Mouse (Mus musculus): ENCODE results near the gene Mfsd7a.

Mfsd7a gene

DNA sequence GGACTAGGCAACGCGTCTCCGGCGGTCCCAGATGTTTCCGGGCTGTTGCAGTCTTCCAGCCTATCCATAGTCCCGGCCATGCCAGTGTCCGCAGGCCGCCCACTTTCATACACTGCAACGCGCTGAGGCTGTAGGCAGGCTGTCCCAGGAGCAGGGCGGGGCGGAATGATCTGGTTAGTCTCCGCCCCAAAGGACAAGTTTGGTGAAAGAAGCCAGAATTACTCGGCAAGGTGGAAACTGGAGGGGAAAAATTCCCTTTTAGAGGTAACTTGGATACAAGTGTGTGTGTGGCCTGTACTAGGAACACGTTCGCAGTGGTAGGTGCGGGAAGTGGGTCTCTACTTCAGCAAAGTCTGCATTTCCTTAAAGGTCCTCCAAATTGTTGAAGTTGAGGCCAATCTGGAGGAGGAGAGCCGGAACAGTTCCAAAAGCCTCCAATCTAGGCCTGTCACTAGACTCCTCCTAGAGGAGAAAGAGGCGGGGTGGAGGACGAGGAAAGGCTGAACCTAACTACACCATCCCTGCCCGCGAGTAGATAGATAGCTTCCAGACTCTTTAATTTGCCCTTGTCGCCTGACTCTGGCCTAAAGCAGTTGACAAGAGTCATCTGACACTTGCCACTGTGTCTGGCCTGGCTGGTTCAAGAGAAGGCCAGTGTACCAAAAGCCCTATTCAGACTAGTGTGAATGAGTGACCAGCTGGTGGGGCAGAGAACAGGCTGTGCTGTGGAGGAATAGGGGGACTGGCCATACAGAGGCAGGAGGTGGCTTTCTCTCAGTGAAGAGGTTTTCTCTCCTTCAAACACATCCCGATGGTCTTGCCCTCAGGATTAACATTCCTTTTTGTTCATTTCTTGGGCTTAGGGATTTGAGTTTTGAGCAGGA lies at the start of gene Mfsd7a:
Gene Mfsd7a (minus strand): TSS at position 107 of the 884 bp plus-strand sequence.
- WGBS, result 26% methylated on average over 24 of the region's 24 CpGs

DNA sequence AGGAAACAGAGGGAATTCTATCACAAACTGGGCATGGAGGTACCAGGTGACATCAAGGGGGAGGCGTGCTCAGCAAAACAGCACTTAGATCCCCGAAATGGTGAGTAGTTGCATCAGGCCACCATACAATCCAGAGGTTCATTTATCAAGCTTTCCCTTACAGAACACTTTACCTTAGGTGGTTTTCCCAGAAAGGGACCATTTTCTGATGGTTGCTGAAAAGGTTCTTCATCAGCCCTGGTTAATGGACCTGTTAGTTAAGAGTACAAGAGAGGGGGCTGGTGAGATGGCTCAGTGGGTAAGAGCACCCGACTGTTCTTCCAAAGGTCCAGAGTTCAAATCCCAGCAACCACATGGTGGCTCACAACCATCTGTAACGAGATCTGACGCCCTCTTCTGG lies 37.5 kb upstream of the Mfsd7a start:
- 96% methylated on average over 5 of the region's 5 CpGs for WGBS

DNA sequence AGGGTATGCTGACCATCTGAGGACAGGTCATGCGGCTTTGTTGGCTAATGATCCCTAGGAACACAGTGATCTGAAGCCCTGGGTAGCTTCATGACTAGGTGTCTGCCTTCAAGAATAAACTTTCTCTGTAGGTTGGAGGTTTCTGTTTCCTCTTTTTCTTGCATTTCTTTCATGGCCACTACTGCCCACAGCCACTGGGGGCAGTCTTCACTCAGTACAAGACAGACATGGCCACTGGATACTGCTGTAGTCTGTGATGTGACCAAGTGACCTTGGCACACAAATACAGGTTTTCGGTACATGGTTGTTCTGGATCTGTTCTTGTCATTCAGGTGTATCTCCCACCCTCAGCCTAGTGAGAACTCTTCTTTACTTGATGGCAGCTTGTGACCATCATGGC lies 36.5 kb upstream of the Mfsd7a start:
- WGBS, result 97% methylated on average over 2 of the region's 2 CpGs

DNA sequence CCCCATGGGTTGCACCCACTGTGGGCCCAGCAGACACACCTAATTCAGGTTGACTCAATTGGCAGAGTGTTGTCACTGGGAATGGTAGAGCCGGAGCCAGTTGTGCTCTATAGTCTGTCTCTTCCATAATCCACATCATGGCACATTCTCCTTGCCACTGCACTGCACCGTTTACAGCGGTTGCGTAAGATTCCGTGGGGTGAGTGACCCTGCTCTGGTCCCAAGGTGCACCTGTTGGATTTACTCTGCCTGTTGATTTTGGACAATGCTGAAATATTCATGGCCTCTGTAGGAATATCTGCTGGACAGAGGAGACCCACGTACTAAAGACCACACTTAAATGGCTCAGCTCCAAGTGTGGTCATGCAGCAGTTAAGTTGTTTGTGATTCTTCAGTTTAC lies 34.3 kb upstream of the Mfsd7a start:
- whole genome bisulfite sequencing, result 90% methylated on average over 6 of the region's 6 CpGs

DNA sequence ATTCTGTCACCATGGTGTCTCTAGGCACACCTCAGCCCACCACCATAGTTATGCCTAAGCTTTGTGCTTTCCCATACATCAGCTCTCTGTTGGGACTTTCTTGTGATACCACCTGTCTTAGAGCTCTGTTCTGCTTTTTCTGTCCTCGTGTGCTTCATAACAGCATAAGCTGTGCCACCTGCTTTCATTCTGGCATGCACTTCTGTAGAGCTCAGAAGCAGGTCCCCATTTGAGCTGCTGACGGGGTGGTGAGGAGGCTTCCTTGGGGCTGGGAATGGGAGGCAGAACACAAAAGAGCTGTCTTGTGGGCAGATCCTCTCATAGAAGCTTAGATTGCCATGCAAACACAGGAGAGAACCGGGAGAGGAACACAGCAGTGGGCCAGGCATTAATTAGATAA lies 27.3 kb upstream of the Mfsd7a start:
- WGBS, result 41% methylated on average over 3 of the region's 3 CpGs

DNA sequence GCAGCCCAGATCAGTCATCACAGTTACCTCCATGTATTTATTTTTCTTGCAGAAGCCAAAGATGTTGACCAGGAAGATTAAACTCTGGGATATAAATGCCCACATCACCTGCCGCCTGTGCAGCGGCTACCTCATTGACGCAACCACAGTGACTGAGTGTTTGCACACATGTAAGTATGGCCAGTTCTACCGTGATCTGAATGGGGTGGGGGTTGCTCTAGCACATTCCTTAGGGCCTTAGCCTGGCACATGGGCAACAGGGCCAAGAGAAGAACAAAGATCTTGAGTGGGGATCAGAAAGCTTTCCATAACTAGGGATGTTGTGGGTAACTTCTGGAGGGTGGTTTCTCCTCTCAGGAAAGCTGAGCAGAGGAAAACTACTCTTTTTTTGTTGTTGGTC lies 25.0 kb upstream of the Mfsd7a start:
- WGBS, result 89% methylated on average over 4 of the region's 4 CpGs

DNA sequence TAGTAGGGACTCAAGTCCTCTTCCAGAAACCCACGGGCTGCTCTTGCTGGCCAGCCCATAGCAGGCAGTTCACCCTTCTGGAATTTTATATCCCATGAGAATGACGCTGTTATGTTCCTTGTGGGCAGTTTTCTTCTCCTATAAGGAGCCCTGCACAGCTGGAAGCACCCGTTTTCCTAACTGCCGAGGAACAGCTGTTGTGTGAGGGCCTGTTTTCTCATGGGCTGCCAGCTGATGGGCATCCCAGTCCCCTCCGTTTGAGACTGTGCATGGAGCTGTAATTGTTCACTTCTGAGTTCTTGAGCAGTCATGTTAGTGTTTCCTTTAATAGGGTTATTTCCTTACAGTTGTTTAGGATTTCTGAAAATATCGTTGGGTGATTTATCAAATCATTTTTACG lies 20.9 kb upstream of the Mfsd7a start:
- 60% methylated on average over 7 of the region's 7 CpGs for WGBS

DNA sequence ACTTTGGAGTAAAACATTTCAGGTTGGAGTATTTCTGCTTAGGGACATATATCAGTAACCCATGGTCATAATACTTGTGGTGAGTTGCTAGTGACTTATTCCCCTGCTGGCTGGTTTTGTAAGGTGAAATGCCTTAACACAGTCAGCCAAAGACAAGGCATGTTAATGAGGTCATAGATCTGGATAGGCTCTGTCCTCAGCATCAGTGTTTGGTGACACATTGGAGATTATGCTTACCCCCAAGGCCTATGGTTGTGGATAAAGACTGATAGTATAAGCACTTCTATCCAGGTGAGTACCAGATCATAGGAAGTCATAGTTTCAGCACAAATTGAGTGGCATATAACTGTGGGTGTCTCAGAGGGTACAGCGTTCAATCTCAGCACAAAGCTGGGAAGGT lies 18.0 kb upstream of the Mfsd7a start:
- WGBS, result 53% methylated on average over 1 of the region's 1 CpGs

DNA sequence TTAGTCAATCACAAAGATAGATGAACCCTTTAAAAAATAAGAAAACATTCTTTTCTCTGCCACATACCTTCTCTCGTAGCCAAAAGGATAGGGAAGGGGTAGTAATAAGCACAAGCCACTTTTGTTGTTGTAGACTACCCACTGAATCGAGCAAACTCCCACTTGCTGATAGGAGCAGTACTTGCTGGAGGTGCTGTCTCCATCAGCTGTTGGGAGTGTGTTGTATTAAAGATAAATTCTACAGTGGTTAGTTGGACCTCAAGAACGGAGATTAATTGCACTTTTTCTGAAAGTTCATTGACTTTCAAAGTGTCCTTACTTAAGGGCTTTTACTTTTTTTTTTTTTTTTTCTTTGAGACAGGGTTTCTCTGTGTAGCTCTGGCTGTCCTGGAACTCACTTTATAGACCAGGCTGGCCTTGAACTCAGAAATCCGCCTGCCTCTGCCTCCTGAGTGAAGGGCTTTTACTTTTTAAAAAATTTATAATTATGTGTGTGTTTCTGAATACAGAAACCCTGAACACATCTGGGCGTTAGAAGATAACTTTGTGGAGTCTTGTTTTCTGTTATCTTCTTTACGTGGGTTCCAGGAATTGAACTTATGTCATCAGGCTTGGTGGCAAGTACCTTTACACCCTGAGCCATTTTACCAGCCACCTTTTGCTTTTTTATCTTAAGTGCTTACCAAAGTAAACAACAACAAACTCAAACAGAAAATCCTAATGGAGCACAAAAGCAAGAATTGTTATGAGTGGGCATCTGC lies 16.6 kb upstream of the Mfsd7a start:
- 88% methylated on average over 6 of the region's 6 CpGs for WGBS

DNA sequence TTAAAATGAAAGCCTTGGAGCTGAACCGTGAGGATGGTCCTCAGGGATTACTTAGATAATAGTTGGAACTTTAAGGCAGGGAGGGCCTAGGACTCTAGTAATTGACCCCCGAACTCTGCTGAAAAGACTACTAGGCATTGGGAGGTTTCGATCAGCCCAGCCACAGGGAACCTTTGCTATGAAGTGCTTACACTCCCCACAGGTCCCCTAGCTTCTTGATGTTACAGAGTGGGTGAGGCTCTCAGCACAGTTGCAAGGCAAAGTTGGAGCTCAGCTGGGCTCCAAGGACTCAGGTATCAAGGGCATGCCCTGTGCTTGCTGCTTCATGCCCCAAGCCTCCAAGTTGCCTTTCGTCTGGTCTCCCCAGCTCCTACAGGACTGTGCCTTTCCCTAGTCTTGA lies 13.8 kb upstream of the Mfsd7a start:
- 45% methylated on average over 4 of the region's 4 CpGs for WGBS

DNA sequence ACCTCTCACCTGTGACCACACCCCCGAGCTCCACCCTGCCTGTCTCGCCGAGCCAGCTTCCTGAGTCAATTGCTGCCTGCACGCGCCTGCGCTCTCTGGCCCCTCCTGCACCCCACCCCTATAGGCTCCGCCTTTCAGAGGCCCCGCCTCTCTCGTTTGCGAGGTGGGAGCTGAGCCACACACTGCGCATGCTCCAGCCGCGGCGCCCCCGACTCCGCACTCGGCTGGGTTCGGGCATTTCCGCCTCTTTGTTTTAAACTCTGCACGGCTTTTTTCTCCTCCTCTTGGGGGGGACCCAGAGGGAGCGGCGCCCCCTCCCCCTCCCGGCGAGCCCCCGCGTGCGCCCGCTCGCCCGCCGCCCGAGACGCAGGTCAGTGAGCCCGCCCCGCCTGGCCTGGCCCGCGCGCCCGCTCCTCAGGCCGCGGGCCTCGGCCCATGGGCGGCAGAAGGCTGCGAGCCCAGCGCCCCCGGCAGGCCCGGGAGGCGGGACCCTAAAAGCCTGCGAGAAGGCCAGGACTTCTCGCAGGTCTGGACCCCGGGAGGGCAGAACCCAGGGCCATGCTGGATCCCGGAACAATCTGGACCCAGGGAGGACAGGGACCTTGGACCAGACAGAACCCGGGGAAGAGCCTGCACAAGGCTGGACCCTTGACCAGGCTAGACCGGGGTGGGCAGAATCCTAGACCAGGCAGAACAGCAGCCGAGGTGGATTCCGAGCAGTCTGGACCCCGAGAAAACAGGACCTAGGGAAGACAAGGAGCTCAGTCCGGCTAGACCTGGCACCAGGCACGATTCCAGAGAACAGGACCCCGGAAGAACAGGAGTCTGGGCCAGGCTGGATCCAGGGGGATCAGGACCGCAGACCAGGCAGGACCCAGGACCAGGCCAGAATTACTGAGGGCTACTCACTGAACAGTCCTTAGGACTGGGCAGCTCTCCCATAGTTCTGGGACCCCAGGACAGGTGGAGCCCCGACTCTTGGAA lies 12.7 kb upstream of the Mfsd7a start, which contains the start of gene Pcgf3:
Gene Pcgf3 (plus strand): TSS at position 151 of the 984 bp plus-strand sequence.
- whole genome bisulfite sequencing, result 1% methylated on average over 51 of the region's 62 CpGs

DNA sequence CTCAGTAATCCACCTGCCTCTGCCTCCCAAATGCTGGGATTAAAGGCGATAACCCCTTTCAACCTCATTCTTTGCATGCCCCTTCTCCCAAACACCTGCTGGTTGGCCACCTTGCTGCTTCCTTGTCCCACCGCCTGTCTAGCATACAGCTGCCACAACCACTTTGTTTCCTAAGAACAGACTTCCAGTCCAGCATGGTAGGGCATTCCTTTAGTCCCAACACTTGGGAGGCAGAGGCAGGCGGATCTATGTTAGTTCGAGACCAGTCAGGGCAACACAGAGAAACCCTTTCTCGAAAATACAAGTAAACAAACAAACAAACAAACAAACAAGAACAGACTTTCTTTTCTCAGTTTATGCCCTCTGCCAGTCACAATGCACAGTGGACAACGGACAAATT lies 11.8 kb upstream of the Mfsd7a start:
- WGBS, result 34% methylated on average over 6 of the region's 6 CpGs

DNA sequence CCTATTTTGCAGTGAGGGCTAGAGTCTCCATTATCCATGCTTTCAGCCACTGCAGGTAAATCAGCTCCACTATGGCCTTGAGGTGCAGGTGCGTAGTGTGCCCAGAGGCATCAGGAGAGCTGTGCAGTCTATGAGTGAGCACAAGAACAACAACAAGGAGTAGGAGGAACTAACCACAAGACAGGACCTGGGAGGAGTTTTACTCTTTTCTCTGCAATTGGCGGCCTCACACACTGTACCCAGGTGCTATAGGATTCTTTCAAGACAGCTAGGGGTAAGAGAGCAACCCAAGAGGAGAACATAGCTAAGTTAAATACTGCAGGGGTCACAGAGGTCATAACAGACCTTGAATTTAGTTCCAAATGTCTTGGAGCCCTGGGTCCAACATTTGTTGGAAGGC lies 10.0 kb upstream of the Mfsd7a start:
- whole genome bisulfite sequencing, result 94% methylated on average over 2 of the region's 2 CpGs

DNA sequence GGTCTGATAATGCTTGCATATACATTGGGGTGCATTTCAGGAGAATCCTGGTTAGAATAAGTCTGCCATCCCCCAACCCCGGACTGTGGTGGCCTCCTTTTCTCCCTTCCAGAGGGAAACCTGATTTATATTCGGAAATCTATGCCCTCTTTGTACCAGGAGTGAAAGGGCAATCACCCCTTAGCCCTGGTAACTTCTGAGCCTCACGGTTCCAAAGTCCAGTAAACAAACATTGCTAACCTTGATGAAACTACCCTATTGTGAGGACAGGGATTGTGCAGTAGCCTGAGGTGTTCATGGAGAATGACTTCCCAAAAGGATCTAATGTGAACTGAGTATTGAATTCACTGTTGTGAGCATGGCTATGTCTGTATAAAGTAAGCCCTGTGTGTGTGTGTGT lies 5.4 kb upstream of the Mfsd7a start:
- WGBS, result 57% methylated on average over 3 of the region's 3 CpGs

DNA sequence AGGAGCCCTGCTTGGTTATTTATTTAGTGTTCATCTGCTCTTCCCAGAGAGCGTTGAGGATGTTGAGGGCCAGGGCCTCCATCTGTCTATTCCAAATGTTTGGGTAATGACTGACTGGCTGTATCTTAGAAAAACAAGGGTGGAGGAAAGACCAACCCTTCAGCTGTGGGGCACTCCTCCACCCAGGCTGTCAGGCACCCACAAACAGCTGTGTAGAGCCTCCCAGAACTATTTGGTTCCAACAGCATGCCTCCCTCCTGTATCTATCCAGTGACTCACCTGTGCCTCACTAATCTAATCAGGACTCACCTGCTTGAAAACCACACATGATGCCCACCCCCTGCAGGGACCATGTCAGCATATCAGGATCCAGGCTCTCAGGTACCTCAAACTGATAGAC lies 3.7 kb upstream of the Mfsd7a start:
- WGBS, result 91% methylated on average over 1 of the region's 1 CpGs

DNA sequence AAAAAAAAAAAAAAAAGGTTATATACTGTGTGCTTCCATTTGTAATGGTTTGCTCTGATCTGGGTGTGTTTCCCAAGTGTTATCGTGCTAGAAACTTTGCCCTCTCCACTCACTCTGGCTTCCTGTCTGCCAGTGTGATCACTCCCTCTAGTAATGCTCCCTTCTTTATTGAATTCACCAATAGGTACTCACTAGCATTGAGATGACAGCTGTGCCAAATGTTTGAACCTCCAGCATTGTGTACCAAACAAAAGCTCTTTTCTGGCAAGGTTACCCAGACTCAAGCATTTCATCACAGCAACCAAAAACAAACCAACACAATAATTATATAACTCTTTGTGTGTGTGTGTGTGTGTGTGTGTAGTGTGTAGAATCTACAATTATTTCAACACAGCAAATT lies 2.9 kb upstream of the Mfsd7a start:
- 87% methylated on average over 1 of the region's 1 CpGs for WGBS

DNA sequence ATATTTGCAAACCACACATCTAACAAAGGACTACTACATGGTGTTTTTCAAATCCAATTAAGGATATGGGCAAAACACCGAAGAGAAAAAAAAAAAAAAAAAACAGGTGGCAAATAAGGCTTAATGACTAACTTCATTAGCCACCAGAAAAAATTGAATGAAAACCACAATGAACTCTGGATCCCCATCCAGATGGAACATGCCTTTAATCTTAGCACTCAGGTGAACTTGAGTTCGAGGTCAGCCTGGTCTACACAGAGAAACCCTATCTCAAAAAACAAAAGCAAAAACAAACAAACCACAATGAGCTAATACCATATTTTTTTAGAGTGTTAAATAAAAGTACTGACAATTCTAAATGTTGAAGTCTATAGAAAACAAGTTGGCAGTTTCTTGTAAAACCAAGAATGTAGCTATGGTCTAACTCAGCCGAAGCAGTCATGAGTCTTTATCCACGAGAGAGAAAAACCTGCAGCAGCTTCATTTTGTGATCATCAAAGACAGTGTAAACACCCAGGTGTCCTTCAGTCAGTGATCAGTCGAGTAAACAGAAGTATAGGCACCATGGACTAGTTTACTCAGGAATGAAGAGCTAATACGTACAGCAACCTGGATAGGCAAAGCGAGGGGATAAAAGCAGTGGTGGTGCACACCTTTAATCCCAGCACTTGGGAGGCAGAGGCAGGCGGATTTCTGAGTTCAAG lies 2.3 kb upstream of the Mfsd7a start:
- WGBS, result 76% methylated on average over 8 of the region's 8 CpGs

DNA sequence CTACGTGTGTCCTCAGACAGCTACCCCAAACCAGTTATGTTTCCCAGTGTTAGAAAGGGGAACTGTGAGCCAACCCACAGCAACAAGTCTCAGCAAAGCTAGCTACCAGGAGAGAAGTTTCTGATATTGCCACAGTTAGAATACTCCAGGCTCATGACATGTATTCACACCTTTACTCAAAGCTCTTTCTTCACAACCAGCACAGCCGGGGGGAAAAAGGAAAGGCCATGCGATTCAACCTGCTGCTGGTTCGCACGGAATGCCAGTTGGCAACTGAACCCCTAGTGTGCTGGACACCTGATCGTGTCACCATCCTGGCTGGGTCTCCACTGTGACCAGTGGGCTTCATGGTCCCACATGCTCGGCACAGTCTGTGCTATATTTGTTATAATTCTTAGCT lies 834 bp downstream of the Mfsd7a start:
- WGBS, result 91% methylated on average over 7 of the region's 7 CpGs

DNA sequence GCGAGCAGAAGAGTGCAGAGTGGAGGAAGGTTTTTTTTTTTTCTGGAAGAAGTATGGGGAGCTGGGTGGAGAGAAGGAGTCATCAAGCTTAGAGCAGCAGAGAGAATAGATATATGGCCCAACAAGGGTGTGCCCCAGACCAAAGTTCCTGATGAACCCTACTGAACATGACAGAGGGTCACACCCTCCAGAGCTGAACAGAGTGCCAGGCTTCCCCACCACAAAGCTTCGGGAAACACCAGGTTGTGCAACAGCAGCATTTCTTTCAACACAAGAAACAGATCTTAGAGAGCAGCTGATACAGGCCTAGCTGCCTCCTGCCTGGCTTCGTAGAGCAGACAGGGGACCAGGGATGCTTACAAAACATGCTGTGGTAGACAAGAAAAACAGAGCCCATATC lies 1.7 kb downstream of the Mfsd7a start:
- 88% methylated on average over 3 of the region's 3 CpGs for WGBS

DNA sequence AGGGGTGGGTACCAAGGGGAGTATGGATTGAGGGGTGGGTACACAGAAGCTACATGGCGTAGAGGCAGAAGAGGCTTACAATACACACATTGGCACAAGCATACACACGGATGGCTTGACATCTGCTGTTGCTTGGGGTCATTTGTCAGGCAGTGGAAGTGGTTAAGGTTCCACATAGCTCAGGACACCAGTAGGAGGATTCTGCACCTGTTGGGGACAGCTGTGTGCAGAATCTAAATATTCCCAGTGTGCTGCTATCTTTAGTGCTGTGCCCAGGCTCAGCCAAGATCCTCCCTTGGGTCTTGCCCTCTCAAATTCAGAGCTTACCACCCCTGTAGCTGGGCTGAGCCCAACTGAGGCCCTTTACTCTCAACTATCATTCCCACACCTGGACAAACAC lies 12.6 kb downstream of the Mfsd7a start:
- WGBS, result 77% methylated on average over 2 of the region's 2 CpGs

All from cerebral cortex, adult 2 months (tissue).